Mouse (Mus musculus): ENCODE measurements around the gene Intu. TPM values are rescaled to one million over a fixed set of nuclear protein-coding genes. Genes with fewer than 3 reads are reported as not detected.

The Intu gene
- total RNA-seq, 2 experiments from 2014 or later = 2.9 to 3.9 TPM

Small RNAs within 50 kb of the gene (microRNA-seq; reads per million reads assigned to microRNA genes)
- not detected for gene Gm23810

Other genes starting within 250 kb of the Intu start
- gene Slc25a31, start 177.6 kb downstream of the Intu start, total RNA-seq (2021) = not detected
- gene Hspa4l, start 213.2 kb downstream of the Intu start, total RNA-seq (2021) = 10 to 100 TPM; 56.4 to 79.6 TPM

All from adrenal gland, postnatal 36 days (tissue).